Mouse (Mus musculus) urinary bladder, adult 2 months (tissue): ENCODE measurements around the gene Gm20388. TPM values are rescaled to one million over a fixed set of nuclear protein-coding genes. Genes with fewer than 3 reads are reported as not detected.

Experiments used
- DNase-seq: peaks from one replicate; pipeline ENCODE4 v3.0.0; 2022; ENCODE audit warnings: low spot score
- polyA plus RNA-seq: library from polyadenylated mRNA; depleted of rRNA; stranded (reverse); fragments of >200 nt; gene quantifications from 2 replicates; pipeline ENCODE4 v1.2.3, GENCODE M21; 2012

Gene Gm20388
- polyA plus RNA-seq, 1 experiment: 50.2 TPM

DNA sequence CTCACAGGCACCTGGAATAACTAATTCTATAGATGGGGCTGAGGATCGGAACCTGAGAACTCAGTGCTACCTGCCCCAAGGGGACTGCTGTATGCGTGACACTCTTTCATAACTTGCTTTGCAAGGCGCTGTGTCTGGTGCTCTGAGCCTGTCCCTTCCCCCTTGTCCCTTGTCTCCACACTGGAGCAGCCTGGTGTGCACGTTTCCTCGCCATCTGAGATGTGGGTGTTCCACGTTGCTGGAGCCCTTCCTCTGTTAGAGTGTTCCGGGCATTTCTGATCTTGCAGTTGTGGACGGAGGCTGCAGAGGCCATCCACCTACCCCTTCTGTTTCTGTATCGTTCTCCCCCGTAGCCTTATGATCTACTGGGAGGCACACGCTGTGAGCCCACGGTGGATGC is 1847.8 kb downstream of the Gm20388 start:
- DNase-seq: no peak

DNA sequence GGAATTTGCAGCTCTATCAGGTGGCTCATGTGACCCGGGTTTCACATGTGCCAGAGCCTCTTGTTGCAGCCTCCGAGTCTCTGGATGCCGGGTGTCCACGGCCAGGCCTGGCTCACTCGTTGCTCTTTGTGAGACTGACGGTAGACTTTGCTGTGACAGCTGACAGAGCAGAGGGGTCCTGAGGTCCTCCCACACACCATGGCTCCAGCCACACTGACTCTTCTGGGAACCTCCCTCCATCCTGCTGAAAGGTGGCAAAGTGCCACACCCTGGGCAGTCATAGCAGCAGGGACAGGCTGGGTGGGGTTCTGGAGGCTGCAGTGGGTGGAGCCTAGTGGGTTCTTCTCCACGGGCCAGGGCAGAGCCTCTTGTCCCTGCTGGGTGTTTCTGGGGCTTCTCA is 1849.8 kb downstream of the Gm20388 start:
- no peak for DNase-seq

DNA sequence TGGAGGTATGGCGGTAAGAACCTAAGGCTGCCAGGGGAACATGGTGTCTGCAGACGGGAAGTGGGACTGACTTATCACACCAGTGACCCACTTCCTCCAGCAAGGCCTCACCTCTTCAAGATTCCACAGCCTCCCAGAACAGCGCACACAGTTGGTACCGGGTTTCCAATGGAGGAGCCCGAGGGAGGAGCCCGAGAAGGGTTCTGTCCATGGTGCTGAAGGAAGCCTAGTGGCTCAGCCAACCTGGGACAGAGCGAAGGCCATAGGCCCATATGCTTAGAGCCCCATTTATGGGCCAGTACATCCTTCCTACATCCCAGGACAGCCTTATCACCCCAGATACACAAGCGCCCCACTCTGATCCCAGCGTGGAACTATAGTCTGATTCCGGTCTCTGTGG is 1850.8 kb downstream of the Gm20388 start:
- no peak for DNase-seq

DNA sequence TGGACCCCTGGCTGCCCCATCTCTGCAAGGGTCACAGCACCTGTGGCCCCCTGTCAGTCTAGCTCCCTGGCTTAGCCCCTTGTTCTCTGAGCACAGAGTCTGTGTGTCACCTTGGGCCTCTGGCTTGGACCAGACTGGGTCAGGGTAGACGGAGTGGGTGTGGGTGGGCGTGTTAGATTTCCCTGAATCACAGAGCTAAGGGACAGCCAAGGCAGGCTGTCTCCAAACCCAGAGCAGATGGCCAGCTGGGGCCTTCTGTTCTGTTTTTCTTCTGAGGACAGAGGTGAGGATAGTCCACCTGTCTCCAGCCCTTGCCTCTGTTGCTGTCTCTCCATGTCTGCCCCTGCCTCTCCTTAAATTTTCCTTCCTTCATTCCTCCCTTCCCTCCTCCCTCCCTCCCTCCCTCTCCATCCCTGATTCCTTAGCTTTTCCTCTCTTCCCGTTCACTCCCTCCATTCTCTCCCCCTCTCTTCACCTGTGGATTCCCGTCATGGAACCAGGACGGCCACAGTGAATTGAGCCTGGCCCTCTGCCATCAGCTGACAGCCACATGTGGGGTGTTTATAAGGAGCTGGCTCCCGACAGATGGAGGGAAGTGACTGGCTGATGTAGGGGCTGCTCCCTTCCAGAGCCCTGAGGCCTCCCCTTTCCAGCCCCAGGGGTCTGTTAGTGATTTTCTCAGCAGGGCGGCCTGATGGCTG is 1852.5 kb downstream of the Gm20388 start:
- DNase-seq: no peak

DNA sequence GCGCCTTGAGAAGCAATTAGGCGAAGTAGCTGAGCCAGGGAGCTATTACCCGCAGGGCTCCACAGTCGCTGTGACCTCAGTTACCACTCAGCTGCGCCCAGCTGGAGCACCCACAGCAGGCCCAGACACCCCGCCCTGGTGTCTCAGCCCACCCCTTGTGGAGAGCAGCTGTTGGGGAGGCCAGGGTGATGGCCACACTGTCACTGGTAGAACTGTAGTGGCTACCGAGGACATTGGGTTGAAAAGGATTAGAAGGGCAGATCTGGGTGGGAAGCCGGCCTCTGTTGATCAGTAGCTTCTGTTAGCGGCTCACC is 1853.0 kb downstream of the Gm20388 start:
- DNase-seq: no peak

DNA sequence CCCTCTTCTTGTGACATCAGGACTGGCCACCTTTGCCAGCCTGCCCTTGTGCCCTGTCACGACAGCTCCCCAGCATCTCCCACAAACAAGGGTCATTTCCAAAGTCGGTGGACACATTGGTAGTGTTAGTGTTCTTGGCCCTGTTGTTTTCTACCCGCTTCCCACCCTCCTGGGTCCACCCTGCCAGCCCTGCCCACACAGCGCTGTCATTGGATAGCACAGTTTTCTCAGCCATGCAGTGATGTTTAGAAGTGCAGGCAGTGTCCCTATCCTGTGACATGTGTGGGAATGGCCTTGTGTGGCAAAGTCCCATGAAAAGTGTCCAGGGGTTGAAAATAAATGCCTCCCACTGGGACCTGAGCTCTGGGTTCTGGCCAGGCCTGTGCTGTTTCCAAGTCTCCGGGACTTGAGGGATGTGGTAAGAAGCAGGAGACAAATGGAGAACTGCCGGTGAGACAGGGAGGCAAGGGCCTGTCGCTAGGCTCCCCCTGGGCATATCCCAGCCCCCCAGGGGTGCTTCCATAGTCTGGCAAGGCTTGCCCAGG is 1855.0 kb downstream of the Gm20388 start:
- no peak for DNase-seq

- DNase-seq: no peak
These were observed 1858.5 kb downstream of the Gm20388 start for GRCm38 (mm10) chr8:121769095-121769494.

- no peak for DNase-seq
These were observed 1859.0 kb downstream of the Gm20388 start for GRCm38 (mm10) chr8:121769621-121770020.

GRCm38 (mm10) chr8:121770845-121771752 is 1860.5 kb downstream of the Gm20388 start:
- no peak for DNase-seq

GRCm38 (mm10) chr8:121773876-121774275 is 1863.2 kb downstream of the Gm20388 start:
- no peak for DNase-seq

DNA sequence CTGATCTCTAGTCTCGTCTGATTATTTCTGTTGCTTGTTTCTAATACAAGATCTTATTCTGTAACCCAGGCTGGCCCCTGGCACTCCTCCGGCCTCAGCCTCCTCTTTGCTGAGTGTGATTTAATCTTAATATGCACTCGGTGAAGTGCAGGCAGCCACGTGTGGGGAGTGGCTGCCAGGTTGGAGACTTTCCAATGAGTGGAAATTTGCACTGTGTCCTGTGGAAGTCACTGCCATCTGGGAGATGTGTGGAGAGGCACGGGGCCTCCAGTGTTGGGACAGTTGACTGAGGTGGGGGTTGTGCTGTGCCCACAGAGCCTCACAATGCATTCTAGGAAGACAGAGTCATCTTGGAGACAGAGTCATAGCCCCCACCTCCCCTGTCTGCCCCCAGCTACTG is 1871.9 kb downstream of the Gm20388 start:
- no peak for DNase-seq

DNA sequence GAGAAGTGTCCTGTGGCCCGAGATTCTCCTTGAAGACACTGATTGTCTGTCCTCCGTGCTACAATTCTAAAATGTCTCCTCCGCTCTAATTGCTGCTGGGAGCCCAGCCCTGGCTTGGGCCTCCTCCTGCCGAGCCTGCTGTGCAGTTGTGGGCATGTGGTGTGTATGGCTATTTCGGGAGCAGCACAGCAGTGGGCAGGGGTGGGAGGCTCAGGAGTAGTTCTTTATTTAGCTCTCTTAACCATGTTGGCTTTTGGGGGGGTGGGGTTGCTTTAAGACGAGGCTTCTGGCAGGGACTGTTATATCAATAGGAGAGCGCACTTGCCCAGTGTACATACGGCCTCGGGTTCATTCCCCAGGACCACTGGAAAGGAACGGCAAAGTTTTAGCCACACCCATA is 1875.9 kb downstream of the Gm20388 start:
- no peak for DNase-seq

DNA sequence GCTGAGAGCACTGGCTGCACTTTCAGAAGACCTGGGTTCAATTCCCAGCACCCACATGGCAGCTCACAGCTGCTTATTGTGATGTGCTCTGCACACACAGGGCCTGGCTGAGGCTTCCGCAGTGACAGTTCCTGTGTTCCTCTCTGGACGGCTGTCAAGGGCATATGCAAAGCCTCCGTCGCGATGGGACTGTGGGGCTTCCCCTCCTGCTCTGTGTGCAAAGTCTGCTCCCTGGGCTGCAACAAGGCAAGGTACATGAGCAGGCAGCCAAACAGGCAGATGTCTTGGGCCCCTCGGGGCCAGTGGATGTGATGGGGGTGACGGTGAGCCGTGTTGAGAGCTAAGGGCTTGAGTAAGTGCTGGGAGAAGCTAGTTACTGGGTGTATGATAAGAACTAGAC is 1878.1 kb downstream of the Gm20388 start:
- DNase-seq: no peak

DNA sequence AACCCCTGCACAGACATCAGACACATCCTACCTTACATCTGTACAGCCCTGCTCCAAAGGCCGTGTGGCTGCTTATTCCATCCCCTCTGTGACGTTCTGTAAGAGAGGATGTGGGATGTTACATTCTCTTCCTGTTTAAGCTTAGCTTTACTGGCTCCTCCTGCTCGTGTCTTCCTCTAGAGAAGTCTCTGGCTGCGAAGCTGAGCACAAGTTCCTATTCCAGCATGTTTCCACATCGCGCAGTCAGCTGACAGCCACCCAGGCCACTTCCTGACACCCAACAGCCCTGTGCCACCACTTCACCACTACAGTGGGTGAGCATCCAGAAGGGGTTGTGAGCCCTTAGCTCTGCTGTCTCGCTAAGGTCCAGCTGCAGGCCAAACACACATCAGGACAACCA is 1881.5 kb downstream of the Gm20388 start:
- no peak for DNase-seq

DNA sequence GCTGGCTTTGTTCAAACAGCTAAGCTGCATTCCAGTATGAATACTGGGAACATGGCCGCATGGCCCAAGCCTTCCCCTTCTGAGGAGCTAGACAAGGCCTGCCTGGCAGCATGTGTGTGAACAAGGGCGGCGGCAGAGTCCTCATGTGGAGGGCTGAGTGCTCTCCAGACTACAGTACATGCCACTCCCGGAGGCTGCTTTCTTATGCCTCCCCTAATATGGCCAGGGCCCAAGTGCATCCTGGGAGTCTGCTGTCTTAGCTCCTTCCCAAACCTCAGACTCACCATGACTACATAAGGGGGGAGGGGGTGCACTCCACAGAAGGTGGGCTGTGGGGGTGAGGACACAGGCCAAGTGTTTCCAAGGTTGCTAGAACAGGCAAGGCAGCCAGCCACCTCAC is 1882.0 kb downstream of the Gm20388 start:
- DNase-seq: no peak

DNA sequence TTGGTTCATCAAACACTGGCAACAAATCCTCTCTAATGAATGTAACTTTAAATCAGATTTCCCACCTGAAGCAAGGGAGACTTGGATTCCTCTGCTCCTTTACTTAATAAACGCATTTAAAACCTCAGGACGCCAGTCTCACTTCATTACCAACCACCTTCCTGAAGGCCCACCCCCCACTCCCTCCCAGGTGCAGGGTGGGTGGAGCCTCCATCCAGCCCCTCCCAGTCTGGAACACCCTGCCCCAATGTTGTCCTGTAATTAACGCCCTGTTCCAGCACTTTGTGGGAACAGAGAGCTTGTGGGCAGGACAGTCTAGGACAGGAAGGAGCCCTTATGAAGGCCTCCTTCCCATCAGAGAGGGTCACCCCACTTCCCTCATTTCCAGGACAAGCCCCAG is 1883.5 kb downstream of the Gm20388 start:
- no peak for DNase-seq

DNA sequence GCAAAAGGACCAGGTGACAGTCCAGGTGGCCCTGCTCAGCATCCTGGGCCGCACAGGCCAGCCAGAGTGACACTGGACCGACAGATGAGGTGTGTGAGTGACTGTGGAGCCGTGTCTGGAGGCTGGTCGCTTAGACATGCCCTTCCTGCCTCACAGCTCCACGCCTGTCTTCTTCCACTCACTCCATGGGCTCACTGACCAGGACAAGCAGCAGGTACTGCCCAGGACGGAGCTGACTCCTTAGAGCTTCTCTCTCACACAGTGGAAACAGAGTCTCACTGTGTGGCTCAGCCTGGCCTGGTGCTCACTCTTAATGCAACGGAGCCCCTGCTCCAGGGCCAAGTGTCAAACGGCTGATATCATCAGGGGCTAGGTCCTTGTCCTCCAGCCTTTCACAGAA is 1884.8 kb downstream of the Gm20388 start:
- no peak for DNase-seq

- DNase-seq: no peak
These were observed 1885.8 kb downstream of the Gm20388 start for GRCm38 (mm10) chr8:121796406-121796805.

GRCm38 (mm10) chr8:121798401-121798800 is 1887.8 kb downstream of the Gm20388 start:
- DNase-seq: no peak

GRCm38 (mm10) chr8:121804829-121805228 is 1894.2 kb downstream of the Gm20388 start:
- no peak for DNase-seq

DNA sequence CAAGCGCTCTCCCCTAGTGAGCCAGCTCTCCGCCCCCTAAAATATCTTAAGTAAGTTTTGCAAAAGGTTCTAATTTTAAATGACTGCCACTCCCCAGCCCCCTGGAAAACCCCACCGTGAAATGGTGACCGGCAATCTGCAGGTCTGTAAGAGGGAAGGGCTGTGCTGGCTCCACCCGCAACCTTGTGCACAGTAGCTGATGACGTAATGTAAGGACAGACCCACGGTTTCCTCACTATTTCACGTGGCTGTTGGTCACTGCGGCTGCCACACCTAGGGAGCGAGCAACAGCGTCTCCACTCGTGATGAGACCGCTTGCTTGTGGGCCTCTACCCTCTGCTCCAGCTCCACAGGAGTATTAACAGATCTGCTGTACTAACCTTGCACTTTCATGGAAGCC is 1895.5 kb downstream of the Gm20388 start:
- DNase-seq: no peak

DNA sequence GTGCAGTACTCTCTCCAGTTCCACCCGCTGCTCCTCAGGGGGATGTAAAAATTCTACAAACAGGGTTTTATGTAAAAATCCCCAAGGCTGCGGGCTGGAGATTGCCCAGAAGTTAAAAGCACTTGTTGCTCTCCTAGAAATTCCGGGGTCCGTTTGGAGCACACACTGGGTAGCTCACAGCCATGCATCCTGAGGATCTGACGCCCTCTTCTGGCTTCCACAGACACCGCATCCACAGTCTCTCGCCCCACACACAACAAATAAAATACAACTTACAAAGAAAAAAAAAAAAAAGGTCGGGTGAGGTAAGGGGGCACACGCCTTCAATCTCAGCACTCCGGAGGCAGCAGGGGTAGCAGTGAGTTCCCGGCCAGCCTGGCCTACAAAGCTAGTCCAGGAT is 1897.4 kb downstream of the Gm20388 start:
- DNase-seq: no peak

DNA sequence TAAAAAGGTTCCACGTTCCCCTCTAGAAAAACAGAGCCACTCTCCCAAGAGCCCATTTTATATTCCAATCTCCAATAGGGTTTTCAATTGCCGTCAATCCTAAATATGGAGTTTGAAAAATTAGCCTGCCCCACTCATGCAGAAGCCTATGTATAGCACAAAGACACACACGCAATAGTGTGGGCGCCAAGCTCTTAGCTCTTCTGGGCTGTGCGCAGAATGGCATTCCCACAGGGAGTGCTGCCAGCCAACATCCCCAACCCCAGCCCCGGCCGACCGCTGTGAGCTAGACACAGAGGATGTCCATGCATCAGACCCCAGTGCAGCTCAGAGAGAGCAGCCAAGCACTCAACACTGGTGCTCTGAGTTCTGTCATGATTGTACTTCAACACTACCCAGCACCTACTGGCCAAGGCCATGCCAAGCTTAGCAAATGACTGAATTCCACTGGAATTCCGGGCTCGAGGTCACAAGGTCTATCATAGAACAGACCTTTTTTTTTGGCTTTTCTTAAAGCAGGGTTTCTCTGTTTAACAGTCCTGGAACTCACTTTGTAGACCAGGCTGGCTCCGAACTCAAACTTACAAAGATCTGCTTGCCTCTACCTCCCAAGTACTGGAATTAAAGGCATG is 1899.0 kb downstream of the Gm20388 start:
- no peak for DNase-seq
